Mouse (Mus musculus) E14TG2a.4 (cell line): Measurements from ENCODE around the gene Sipa1l1.

Source experiments
- CTCF ChIP-seq: conservative IDR thresholded peaks from 2 replicates; pipeline ENCODE4 v1.5.1; 2014; ENCODE audit warnings: low read length
- NANOG ChIP-seq: IDR thresholded peaks from 2 replicates; pipeline ENCODE4 v1.6.1; 2014; ENCODE audit warnings: borderline replicate concordance, low read length, mixed read lengths
- POU5F1 ChIP-seq: IDR thresholded peaks from 2 replicates; pipeline ENCODE4 v1.6.1; 2014; ENCODE audit warnings: low read length, borderline replicate concordance

- TF ChIP-seq CTCF: no peak
- no peak for TF ChIP-seq POU5F1
- TF ChIP-seq NANOG: no peak
Observed at GRCm38 (mm10) chr12:82340196-82340918, 171.2 kb downstream of the Sipa1l1 start.
